In genomic region chr6:129608372-129608771, GRCm38 (mm10) we compare ENCODE assay signal across 30 mouse cellular contexts. TPM values are rescaled to one million over a fixed set of nuclear protein-coding genes. Genes with fewer than 3 reads are reported as not detected.
DNase-seq lines count a peak whose midpoint lies in the region; ATAC-seq and TF ChIP-seq lines count a peak whose summit lies in the region.
"Had no signal": no experiment of that assay in that cellular context is flagged by ENCODE, and none has a peak within 500 bp of the region (broad histone marks: within the 10 kb centered on the region; RNA-seq: fewer than 3 reads in every experiment).

No protein-coding gene starts in this region.

- peak overlapping the region; percentile 59; the same call in 1 of the 2 replicates for H3K27ac ChIP-seq in spleen, adult 2 months (ENCODE audit: insufficient read depth, low read length)
- H3K27ac ChIP-seq in bone marrow macrophage, adult 2 months (ENCODE audit: insufficient read depth, low read depth, low read length): peak overlapping the region; percentile 51
- H3K27ac ChIP-seq: embryonic facial prominence, embryonic 15.5 days; heart, embryonic 10.5 days; hindbrain, embryonic 13.5 days; intestine, embryonic 15.5 days; kidney, embryonic 15.5 days; limb, embryonic 15.5 days; midbrain, embryonic 10.5 days; neural tube, embryonic 12.5 days; stomach, postnatal 0 days had no signal

- H3K4me1 ChIP-seq in spleen, adult 2 months (ENCODE audit: control insufficient read depth, insufficient read depth, insufficient read length): peaks cover 3% of the 10 kb centered on the region
- peaks cover 9% of the 10 kb centered on the region for H3K4me1 ChIP-seq in bone marrow macrophage, adult 2 months (ENCODE audit: control insufficient read depth, insufficient read depth, low read length)
- H3K4me1 ChIP-seq: embryonic facial prominence, embryonic 15.5 days; heart, embryonic 10.5 days; hindbrain, embryonic 13.5 days; intestine, embryonic 15.5 days; kidney, embryonic 15.5 days; limb, embryonic 15.5 days; midbrain, embryonic 10.5 days; neural tube, embryonic 12.5 days had no signal

- peak; percentile 94 for ATAC-seq in megakaryocyte progenitor cell, adult 5-6 weeks (replicated peaks; ENCODE audit: poor library complexity)
- ATAC-seq: forebrain, embryonic 16.5 days; intestine, embryonic 15.5 days; Patski had no signal

- no peaks in the 10 kb centered on the region for H3K36me3 ChIP-seq in spleen, adult 2 months (ENCODE audit: control insufficient read depth, insufficient read depth, low read length)
- H3K36me3 ChIP-seq: embryonic facial prominence, embryonic 15.5 days; heart, embryonic 10.5 days; hindbrain, embryonic 13.5 days; intestine, embryonic 15.5 days; kidney, embryonic 15.5 days; limb, embryonic 15.5 days; midbrain, embryonic 10.5 days; neural tube, embryonic 12.5 days had no signal

- no peak for TF ChIP-seq CTCF in spleen, adult 2 months (IDR thresholded peaks at IDR 0.05; ENCODE audit: extremely low read depth, insufficient read depth, insufficient read length, insufficient replicate concordance)
- no peak for TF ChIP-seq CTCF in bone marrow macrophage, adult 2 months (IDR thresholded peaks at IDR 0.05; ENCODE audit: low read depth, low read length)

- no peak overlapping the region for H3K4me3 ChIP-seq in spleen, adult 2 months (ENCODE audit: extremely low read depth, insufficient read depth, insufficient read length)
- H3K4me3 ChIP-seq in bone marrow macrophage, adult 2 months (ENCODE audit: insufficient read depth, low read length): no peak overlapping the region
- H3K4me3 ChIP-seq: embryonic facial prominence, embryonic 15.5 days; heart, embryonic 10.5 days; hindbrain, embryonic 13.5 days; intestine, embryonic 15.5 days; kidney, embryonic 15.5 days; limb, embryonic 15.5 days; midbrain, embryonic 10.5 days; neural tube, embryonic 12.5 days had no signal

- no peak for TF ChIP-seq POLR2A in spleen, adult 2 months (IDR thresholded peaks at IDR 0.05; ENCODE audit: low read depth, low read length)
- TF ChIP-seq POLR2A in bone marrow macrophage, adult 2 months (IDR thresholded peaks at IDR 0.05; ENCODE audit: borderline replicate concordance, low read depth, low read length): no peak

- DNase-seq in spleen, adult 2 months (ENCODE audit: low read depth in 1 of 2, low spot score in 2 of 2): peak; percentile 15 to 36
- DNase-seq in spleen, adult 12 weeks (ENCODE audit: low spot score): no peak
- peak; percentile 65 for DNase-seq in CD4-positive helper T cell, adult 2 months (ENCODE audit: low read depth, low spot score)
- DNase-seq in layer of hippocampus, postnatal 10 days (ENCODE audit: low spot score in 2 of 2): no peak
- DNase-seq in kidney, postnatal 4 days: no peak
- DNase-seq in ovary, adult 18-20 months (ENCODE audit: low spot score): no peak
- DNase-seq: adrenal gland, postnatal 25 days; cerebellum, adult 18-20 months; cerebellum, postnatal 25 days; gastrocnemius, postnatal 36 days; layer of hippocampus, postnatal 36 days; lung, adult 18-20 months; lung, postnatal 36 days; spleen, adult 18-20 months had no signal

- H3K27me3 ChIP-seq in spleen, adult 2 months (ENCODE audit: control insufficient read depth, insufficient read depth, low read length): no peaks in the 10 kb centered on the region
- H3K27me3 ChIP-seq: embryonic facial prominence, embryonic 15.5 days; hindbrain, embryonic 13.5 days; intestine, embryonic 15.5 days; kidney, embryonic 15.5 days; limb, embryonic 15.5 days; neural tube, embryonic 12.5 days had no signal

RNA-seq across cellular contexts. Expression of gene Klrk1, which starts 15.3 kb away (rescaled TPM):
- 1.1 and 2.1 TPM in 2 replicates for polyA plus RNA-seq in spleen, adult 2 months (2012; rRNA removed)
- 0.92 and 1.3 TPM in 2 replicates for polyA plus RNA-seq in bone marrow macrophage, adult 2 months (2012; ENCODE audit: insufficient read depth, insufficient read length, missing spikeins)
- 5.7 and 8.2 TPM in 2 replicates for total RNA-seq in megakaryocyte progenitor cell, adult 5-6 weeks (2015)
- 11.8 and 12.2 TPM in 2 replicates for total RNA-seq in megakaryocyte progenitor cell, adult 5-6 weeks (2017)
- total RNA-seq in layer of hippocampus, postnatal 10 days (2021): not detected
- total RNA-seq: adrenal gland, postnatal 25 days; ES-E14; gastrocnemius, postnatal 36 days; layer of hippocampus, postnatal 36 days; left cerebral cortex, postnatal 14 days had no signal
- polyA plus RNA-seq: kidney, embryonic 15.5 days; limb, embryonic 15.5 days; Patski had no signal

RNA-seq across cellular contexts. Expression of gene Klrd1, which starts 16.8 kb away (rescaled TPM):
- polyA plus RNA-seq in spleen, adult 2 months (2012; rRNA removed): 1.2 and 2.5 TPM in 2 replicates
- polyA plus RNA-seq in bone marrow macrophage, adult 2 months (2012; ENCODE audit: insufficient read depth, insufficient read length, missing spikeins): not detected in 2 replicates
- 0.78 TPM in 1 of 2 replicates, not detected in the other for total RNA-seq in megakaryocyte progenitor cell, adult 5-6 weeks (2015)
- 2.3 and 2.5 TPM in 2 replicates for total RNA-seq in megakaryocyte progenitor cell, adult 5-6 weeks (2017)
- not detected for total RNA-seq in layer of hippocampus, postnatal 10 days (2021)
- total RNA-seq: adrenal gland, postnatal 25 days; ES-E14; gastrocnemius, postnatal 36 days; layer of hippocampus, postnatal 36 days had no signal
- polyA plus RNA-seq: forebrain, embryonic 16.5 days; heart, embryonic 10.5 days; hindbrain, embryonic 13.5 days; kidney, embryonic 15.5 days; limb, embryonic 15.5 days; neural tube, embryonic 12.5 days; Patski had no signal

RNA-seq across cellular contexts. Expression of gene Klre1, which starts 30.7 kb away (rescaled TPM):
- 1.6 and 2.6 TPM in 2 replicates for polyA plus RNA-seq in spleen, adult 2 months (2012; rRNA removed)
- polyA plus RNA-seq in bone marrow macrophage, adult 2 months (2012; ENCODE audit: insufficient read depth, insufficient read length, missing spikeins): not detected in 2 replicates
- 0.49 TPM in 1 of 2 replicates, not detected in the other for total RNA-seq in megakaryocyte progenitor cell, adult 5-6 weeks (2015)
- not detected in 2 replicates for total RNA-seq in megakaryocyte progenitor cell, adult 5-6 weeks (2017)
- not detected for total RNA-seq in layer of hippocampus, postnatal 10 days (2021)
- total RNA-seq: adrenal gland, postnatal 25 days; ES-E14; gastrocnemius, postnatal 36 days; layer of hippocampus, postnatal 36 days; left cerebral cortex, postnatal 14 days had no signal
- polyA plus RNA-seq: embryonic facial prominence, embryonic 15.5 days; forebrain, embryonic 16.5 days; heart, embryonic 10.5 days; heart, postnatal 0 days; intestine, embryonic 15.5 days; kidney, embryonic 15.5 days; limb, embryonic 15.5 days; midbrain, embryonic 10.5 days; neural tube, embryonic 12.5 days; Patski; stomach, postnatal 0 days had no signal

RNA-seq across cellular contexts. Expression of gene Klrc3, which starts 34.8 kb away (rescaled TPM):
- polyA plus RNA-seq in spleen, adult 2 months (2012; rRNA removed): 0.63 and 1.6 TPM in 2 replicates
- not detected in 2 replicates for polyA plus RNA-seq in bone marrow macrophage, adult 2 months (2012; ENCODE audit: insufficient read depth, insufficient read length, missing spikeins)
- not detected in 2 replicates for total RNA-seq in megakaryocyte progenitor cell, adult 5-6 weeks (2015)
- total RNA-seq in megakaryocyte progenitor cell, adult 5-6 weeks (2017): not detected in 2 replicates
- not detected for total RNA-seq in layer of hippocampus, postnatal 10 days (2021)
- total RNA-seq: adrenal gland, postnatal 25 days; ES-E14; gastrocnemius, postnatal 36 days; layer of hippocampus, postnatal 36 days; left cerebral cortex, postnatal 14 days had no signal
- polyA plus RNA-seq: embryonic facial prominence, embryonic 15.5 days; forebrain, embryonic 16.5 days; heart, embryonic 10.5 days; heart, postnatal 0 days; hindbrain, embryonic 13.5 days; intestine, embryonic 15.5 days; kidney, embryonic 15.5 days; limb, embryonic 15.5 days; midbrain, embryonic 10.5 days; neural tube, embryonic 12.5 days; Patski; stomach, postnatal 0 days had no signal

RNA-seq across cellular contexts. Expression of gene Klrc2, which starts 52.1 kb away (rescaled TPM):
- polyA plus RNA-seq in spleen, adult 2 months (2012; rRNA removed): 0.74 and 0.88 TPM in 2 replicates
- not detected in 2 replicates for polyA plus RNA-seq in bone marrow macrophage, adult 2 months (2012; ENCODE audit: insufficient read depth, insufficient read length, missing spikeins)
- total RNA-seq in megakaryocyte progenitor cell, adult 5-6 weeks (2015): not detected in 2 replicates
- not detected in 2 replicates for total RNA-seq in megakaryocyte progenitor cell, adult 5-6 weeks (2017)
- not detected for total RNA-seq in layer of hippocampus, postnatal 10 days (2021)
- total RNA-seq: adrenal gland, postnatal 25 days; ES-E14; gastrocnemius, postnatal 36 days; layer of hippocampus, postnatal 36 days; left cerebral cortex, postnatal 14 days had no signal
- polyA plus RNA-seq: embryonic facial prominence, embryonic 15.5 days; forebrain, embryonic 16.5 days; heart, embryonic 10.5 days; heart, postnatal 0 days; hindbrain, embryonic 13.5 days; kidney, embryonic 15.5 days; limb, embryonic 15.5 days; midbrain, embryonic 10.5 days; neural tube, embryonic 12.5 days; Patski; stomach, postnatal 0 days had no signal

Comparison
In these comparisons a context has a peak if more than half of its experiments do, and no peak if none do; other contexts are left out.
1. DNase-seq: peak in spleen, adult 2 months (2 of 2) and CD4-positive helper T cell, adult 2 months (single experiment); none in spleen, adult 12 weeks (single experiment), layer of hippocampus, postnatal 10 days (0 of 2), kidney, postnatal 4 days (0 of 2) and ovary, adult 18-20 months (single experiment).
2. RNA of gene Klrk1, which starts 15.3 kb away (total RNA-seq): 5.7 to 12.2 TPM in megakaryocyte progenitor cell, adult 5-6 weeks; not detected in layer of hippocampus, postnatal 10 days; every median in the first group is over 4 times any median in the second.